Mouse (Mus musculus): ENCODE measurements around the gene Ccdc194.

DNA sequence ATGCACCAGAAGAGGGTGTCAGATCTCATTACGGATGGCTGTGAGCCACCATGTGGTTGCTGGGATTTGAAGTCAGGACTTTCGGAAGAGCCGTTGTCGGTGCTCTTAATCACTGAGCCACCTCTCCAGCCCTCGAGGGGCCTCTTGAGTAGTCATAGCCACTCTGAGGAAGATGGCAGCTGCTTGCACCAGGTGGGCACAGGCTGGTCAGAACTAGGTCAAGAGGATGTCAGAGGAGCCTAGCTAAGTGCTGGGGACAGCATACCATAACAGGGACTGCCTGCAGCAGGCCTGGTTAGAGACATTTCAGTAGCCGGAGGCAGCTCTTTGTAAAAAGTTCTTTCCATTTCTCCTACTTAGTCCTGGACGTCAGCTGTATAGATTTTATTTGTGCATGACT is 25.2 kb upstream of the Ccdc194 start:
- no peak for TF ChIP-seq CTCF (IDR thresholded peaks at IDR 0.05; ENCODE audit: control insufficient read depth, insufficient read depth, low read length)
- TF ChIP-seq POLR2A (IDR thresholded peaks at IDR 0.05; ENCODE audit: borderline replicate concordance, control insufficient read depth, low read depth, low read length): no peak

All from bone marrow, adult 2 months (tissue).